Mouse (Mus musculus): ENCODE results near the gene Apc2. TPM values are rescaled to one million over a fixed set of nuclear protein-coding genes. Genes with fewer than 3 reads are reported as not detected.
"Not testable (repeated sequence)": the region's sequence is repeated elsewhere in the genome, so short reads cannot be mapped to it uniquely, and the experiment has no call there.

Gene Apc2
- 0.30 and 0.75 TPM in 2 replicates for total RNA-seq (2017)

GRCm38 (mm10) chr10:80295618-80296425, at the start of gene Apc2:
TSS of gene Apc2 (plus strand) at chr10:80295977.
- ATAC-seq (replicated peaks in 1 of 2; ENCODE audit: insufficient read depth in 1 of 2, low FRiP score in 2 of 2, low TSS enrichment in 1 of 2, low read depth in 1 of 2, poor library complexity in 2 of 2, severe bottlenecking in 2 of 2): peak; percentile 59 to 63

GRCm38 (mm10) chr10:80247849-80248248, 47.9 kb upstream of the Apc2 start:
- ATAC-seq (replicated peaks in 1 of 2; ENCODE audit: insufficient read depth in 1 of 2, low FRiP score in 2 of 2, low TSS enrichment in 1 of 2, low read depth in 1 of 2, poor library complexity in 2 of 2, severe bottlenecking in 2 of 2): no peak

GRCm38 (mm10) chr10:80248437-80248836, 47.3 kb upstream of the Apc2 start:
- ATAC-seq (replicated peaks in 1 of 2; ENCODE audit: insufficient read depth in 1 of 2, low FRiP score in 2 of 2, low TSS enrichment in 1 of 2, low read depth in 1 of 2, poor library complexity in 2 of 2, severe bottlenecking in 2 of 2): not testable (repeated sequence)

GRCm38 (mm10) chr10:80248971-80249640, 46.7 kb upstream of the Apc2 start, which contains the start of gene Ndufs7:
TSS of gene Ndufs7 (plus strand) at chr10:80249121.
- ATAC-seq (replicated peaks in 1 of 2; ENCODE audit: insufficient read depth in 1 of 2, low FRiP score in 2 of 2, low TSS enrichment in 1 of 2, low read depth in 1 of 2, poor library complexity in 2 of 2, severe bottlenecking in 2 of 2): peak; percentile 85 to 88

GRCm38 (mm10) chr10:80250059-80250458, 45.7 kb upstream of the Apc2 start:
- ATAC-seq (replicated peaks in 1 of 2; ENCODE audit: insufficient read depth in 1 of 2, low FRiP score in 2 of 2, low TSS enrichment in 1 of 2, low read depth in 1 of 2, poor library complexity in 2 of 2, severe bottlenecking in 2 of 2): no peak

GRCm38 (mm10) chr10:80250573-80250972, 45.2 kb upstream of the Apc2 start:
- no peak for ATAC-seq (replicated peaks in 1 of 2; ENCODE audit: insufficient read depth in 1 of 2, low FRiP score in 2 of 2, low TSS enrichment in 1 of 2, low read depth in 1 of 2, poor library complexity in 2 of 2, severe bottlenecking in 2 of 2)

- no peak for ATAC-seq (replicated peaks in 1 of 2; ENCODE audit: insufficient read depth in 1 of 2, low FRiP score in 2 of 2, low TSS enrichment in 1 of 2, low read depth in 1 of 2, poor library complexity in 2 of 2, severe bottlenecking in 2 of 2)
Measured at GRCm38 (mm10) chr10:80252011-80252410, 43.8 kb upstream of the Apc2 start.

GRCm38 (mm10) chr10:80252493-80253274, 43.1 kb upstream of the Apc2 start:
- no peak for ATAC-seq (replicated peaks in 1 of 2; ENCODE audit: insufficient read depth in 1 of 2, low FRiP score in 2 of 2, low TSS enrichment in 1 of 2, low read depth in 1 of 2, poor library complexity in 2 of 2, severe bottlenecking in 2 of 2)

GRCm38 (mm10) chr10:80253551-80253950, 42.2 kb upstream of the Apc2 start:
- no peak for ATAC-seq (replicated peaks in 1 of 2; ENCODE audit: insufficient read depth in 1 of 2, low FRiP score in 2 of 2, low TSS enrichment in 1 of 2, low read depth in 1 of 2, poor library complexity in 2 of 2, severe bottlenecking in 2 of 2)

GRCm38 (mm10) chr10:80254331-80255297, 41.2 kb upstream of the Apc2 start:
- no peak for ATAC-seq (replicated peaks in 1 of 2; ENCODE audit: insufficient read depth in 1 of 2, low FRiP score in 2 of 2, low TSS enrichment in 1 of 2, low read depth in 1 of 2, poor library complexity in 2 of 2, severe bottlenecking in 2 of 2)

GRCm38 (mm10) chr10:80255881-80256535, 39.8 kb upstream of the Apc2 start:
- no peak for ATAC-seq (replicated peaks in 1 of 2; ENCODE audit: insufficient read depth in 1 of 2, low FRiP score in 2 of 2, low TSS enrichment in 1 of 2, low read depth in 1 of 2, poor library complexity in 2 of 2, severe bottlenecking in 2 of 2)

GRCm38 (mm10) chr10:80257936-80258335, 37.8 kb upstream of the Apc2 start:
- ATAC-seq (replicated peaks in 1 of 2; ENCODE audit: insufficient read depth in 1 of 2, low FRiP score in 2 of 2, low TSS enrichment in 1 of 2, low read depth in 1 of 2, poor library complexity in 2 of 2, severe bottlenecking in 2 of 2): no peak

- ATAC-seq (replicated peaks in 1 of 2; ENCODE audit: insufficient read depth in 1 of 2, low FRiP score in 2 of 2, low TSS enrichment in 1 of 2, low read depth in 1 of 2, poor library complexity in 2 of 2, severe bottlenecking in 2 of 2): no peak
Measured at GRCm38 (mm10) chr10:80258752-80259462, 36.9 kb upstream of the Apc2 start.

- ATAC-seq (replicated peaks in 1 of 2; ENCODE audit: insufficient read depth in 1 of 2, low FRiP score in 2 of 2, low TSS enrichment in 1 of 2, low read depth in 1 of 2, poor library complexity in 2 of 2, severe bottlenecking in 2 of 2): no peak
Measured at GRCm38 (mm10) chr10:80259463-80259805, 36.3 kb upstream of the Apc2 start.

- ATAC-seq (replicated peaks in 1 of 2; ENCODE audit: insufficient read depth in 1 of 2, low FRiP score in 2 of 2, low TSS enrichment in 1 of 2, low read depth in 1 of 2, poor library complexity in 2 of 2, severe bottlenecking in 2 of 2): no peak
Measured at GRCm38 (mm10) chr10:80259861-80260641, 35.7 kb upstream of the Apc2 start.
